Mouse (Mus musculus) right cerebral cortex, postnatal 25 days (tissue): ENCODE measurements around the gene Ccr10.

Experiments
- DNase-seq: peaks from one replicate; pipeline ENCODE4 v3.0.0; 2022

Gene Ccr10

DNA sequence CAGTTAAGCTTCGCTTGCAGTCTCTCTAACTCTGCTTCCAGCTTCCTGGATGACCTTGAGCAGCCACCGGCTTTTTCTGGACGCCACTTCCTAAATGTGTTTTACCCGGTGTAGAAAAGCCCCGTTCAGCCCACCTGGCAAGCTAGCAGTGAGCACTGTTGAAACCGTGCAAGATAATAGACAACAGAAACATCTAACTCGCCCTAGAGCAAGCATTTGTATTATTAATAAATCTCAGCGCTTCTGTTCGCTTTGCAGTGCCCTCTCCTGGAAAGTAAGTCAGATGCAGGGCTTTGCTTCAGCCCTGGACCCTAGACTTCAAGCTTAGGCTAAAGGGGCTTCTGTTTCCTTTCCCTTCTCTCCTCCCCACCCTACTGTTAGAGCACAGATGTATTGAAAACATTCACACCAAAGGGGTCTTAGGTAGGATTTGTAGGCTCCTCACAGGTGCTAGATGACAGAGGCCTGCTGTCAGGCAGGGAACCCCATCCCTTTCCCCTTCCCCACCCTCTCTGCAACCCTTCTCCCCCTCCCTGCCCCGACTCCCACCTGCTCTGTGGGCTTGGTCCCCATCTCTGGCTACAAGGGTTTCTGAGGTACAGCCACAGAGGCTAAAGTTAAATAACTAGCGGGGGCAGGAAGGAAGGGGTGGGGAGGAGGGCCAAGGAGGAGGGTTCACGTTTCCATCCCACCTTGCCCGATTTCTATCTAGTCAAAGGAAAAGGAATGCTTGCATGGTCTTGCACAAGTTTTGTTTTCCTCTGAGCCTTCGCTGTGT, at the start of gene Ccr10:
Gene Ccr10 (minus strand): TSS at position 593 of the 778 bp plus-strand sequence.
- no peak for DNase-seq

DNA sequence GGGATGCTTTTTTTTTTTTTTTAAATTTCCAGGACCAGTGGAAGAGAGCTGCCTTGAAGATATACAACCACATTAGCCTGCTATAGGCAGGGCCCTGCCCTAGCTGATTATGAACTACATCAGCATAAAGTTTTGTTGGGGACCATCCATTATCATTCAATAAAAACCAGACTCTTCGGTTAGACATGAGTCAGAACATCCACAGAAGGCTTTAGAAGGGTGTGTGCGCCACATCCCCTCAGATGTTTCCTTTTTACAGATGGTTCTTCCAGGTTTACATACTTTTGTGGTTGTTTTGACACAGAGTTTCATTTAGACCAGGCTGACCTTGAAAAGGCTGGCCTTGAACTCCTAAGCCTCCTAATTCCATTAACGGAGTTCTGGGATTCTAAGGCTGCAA, 49.1 kb upstream of the Ccr10 start:
- no peak for DNase-seq

DNA sequence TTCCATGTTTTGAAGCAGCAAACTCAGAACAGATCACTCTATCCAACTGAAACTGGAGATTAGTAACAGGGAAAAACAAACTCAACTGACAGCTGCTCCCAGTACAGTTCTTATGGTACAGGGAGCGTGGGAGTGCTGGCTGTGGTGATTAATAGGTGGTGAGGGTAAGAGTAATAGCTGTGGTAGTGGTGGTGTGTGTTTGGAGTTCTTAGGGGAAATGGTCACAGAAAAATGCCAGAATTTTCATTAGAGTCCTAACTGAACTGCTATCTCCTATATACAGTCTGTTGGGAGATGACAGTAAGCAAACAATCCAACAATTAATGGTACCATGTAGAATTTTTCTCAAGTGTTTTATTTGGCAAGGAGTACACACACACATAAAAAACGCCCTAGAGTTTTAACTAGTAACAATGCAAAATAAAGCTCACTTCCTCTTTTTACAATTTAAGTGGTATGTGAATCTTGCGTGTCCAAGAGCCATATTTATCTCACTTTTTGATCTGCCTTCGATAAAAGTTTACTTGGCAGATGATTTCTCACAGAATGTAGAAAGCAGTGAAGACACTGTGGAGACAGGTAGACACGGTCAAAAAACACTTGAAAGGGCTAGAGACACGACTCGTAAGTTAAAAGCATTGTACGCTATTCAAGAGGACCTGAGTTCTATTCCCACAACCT, 46.2 kb upstream of the Ccr10 start:
- no peak for DNase-seq

DNA sequence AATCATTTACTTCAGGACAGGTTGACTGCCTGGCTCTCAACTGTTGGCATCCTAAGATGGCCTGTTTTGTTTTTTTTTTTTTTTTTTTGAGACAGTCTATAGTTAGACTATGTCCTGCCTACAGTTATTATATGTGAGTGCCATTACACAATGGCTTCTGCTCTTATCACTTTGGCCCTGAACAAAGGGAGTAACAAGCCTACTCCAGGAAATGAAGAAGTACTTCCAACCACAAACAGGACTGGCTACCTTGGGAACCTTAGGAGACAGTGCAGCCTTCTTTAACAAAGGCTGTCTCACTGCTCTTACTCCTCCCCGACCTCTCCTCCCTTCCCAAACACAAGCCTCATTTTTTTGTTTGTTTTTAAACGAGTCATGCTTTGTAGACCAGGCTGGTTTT, 45.6 kb upstream of the Ccr10 start:
- DNase-seq: no peak

DNA sequence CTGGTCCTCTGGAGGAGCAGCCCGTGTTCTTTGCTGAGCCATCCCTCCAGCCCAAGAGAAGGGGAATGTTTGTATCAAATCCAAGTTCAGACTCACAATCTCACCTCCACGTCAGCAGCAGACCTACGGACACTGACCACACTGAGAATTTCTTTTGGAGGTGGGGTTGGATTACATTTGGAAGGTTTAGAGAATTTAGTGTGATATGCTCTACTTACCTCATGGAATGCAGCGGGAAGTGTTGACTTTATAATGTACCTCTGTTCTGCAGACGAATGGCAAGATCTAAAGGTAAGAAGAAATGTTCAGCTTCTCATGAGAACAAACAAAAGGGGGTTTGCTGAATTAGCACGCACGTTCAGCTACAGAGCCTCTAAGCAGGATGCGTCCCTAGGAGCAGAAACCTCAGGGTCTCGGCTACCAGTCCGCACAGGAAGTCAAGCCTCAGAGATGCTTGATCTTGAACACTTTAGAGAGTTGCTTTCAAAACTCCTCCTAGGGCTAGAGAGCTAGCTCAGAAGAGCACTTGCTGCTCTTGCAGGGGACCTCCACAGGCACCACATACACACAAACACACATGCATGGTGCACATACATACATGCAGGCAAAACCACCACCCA, 43.3 kb upstream of the Ccr10 start:
- no peak for DNase-seq

DNA sequence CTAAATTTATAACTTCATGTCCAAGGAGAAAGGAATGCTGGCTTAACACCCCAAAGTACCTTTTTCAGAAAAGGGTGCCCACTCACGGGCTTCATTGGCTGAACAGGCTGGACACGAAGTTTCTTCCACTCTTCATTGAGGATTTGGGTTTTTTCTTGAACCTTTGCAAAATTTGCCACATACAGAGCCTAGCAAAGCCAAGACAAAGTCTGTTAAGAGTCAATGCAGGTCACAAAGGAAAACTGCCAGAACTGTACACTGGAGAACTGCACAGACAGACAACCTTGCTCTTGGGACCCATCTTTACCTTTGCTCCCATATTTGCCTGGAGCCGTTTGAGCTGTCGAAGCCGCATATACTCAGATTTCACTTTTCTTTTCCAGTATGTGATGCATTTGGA, 41.7 kb upstream of the Ccr10 start:
- no peak for DNase-seq

DNA sequence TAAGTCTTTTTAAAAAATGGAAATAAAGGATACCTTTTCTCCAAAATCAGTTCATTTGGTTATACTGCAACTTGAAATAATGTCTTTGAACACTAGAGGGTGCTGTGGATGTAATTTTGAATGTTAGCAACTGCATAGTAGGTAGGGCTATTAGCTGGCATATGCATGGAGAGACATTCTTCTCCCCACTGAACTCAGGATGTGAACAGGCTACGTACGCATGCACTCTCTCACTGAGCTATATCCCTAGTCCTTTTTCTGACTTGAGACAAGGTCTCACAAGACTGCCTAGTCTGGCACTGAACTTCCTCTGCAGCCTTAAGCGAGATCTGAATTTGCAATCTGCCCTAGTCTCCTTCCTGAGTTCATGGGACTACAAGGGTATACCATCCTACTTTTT, 36.7 kb upstream of the Ccr10 start:
- DNase-seq: no peak

DNA sequence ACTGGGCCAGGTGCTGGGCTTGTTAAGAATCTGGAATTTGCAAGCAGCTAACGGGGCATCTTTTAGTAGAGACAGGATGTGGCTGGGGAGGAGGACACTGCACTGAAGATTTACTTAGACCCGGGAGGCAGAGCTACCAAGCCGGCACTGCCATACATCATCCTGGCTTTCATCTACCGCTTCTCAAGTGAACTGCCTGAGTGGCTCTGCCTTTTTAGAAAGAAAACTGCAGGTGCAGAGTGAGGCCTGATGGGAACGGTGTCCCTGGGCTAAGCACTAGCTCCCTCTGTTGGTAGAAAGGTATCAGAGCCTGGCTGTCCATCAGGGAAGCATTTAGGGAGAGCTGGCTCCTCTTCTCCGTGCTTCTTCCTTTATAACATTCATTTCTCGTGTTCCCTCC, 25.7 kb upstream of the Ccr10 start:
- no peak for DNase-seq

DNA sequence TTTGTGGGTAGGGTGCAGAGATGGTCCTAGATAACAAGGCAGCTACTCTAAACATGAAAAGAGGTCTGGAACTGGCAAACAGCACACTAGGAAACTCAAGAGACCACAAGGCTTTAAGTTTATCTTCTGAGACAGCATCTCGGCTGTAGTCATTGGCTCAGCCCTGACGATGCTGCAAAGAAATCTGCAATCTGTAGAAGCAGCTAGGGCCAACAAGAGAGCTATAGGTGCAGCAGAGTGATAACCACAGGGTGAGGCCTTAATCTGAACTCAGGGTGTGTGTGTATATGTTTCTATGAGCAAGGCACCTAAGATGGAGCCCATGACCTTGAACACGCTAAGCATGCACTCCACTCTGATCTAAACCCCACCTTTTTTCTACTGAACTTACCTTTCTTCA, 24.3 kb upstream of the Ccr10 start:
- no peak for DNase-seq

DNA sequence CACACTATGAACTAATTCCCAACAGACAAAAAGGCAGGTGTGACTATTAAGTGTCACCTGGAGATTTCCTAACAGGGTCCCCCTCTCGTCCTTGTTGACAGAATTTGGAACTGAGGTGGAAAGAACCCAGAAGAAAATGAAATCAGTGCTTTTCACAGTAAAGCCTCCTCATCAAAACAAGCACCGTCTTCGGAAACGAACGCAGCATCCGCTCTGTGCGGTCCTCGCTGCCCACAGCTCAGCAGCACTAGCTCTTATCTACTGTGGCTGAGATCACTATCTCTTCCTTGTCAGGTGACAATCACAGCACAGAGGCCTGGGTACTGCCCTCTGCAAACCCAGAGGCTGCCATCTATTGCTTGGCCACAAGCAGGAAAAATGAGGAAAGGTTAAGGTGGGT, 20.9 kb upstream of the Ccr10 start:
- no peak for DNase-seq

DNA sequence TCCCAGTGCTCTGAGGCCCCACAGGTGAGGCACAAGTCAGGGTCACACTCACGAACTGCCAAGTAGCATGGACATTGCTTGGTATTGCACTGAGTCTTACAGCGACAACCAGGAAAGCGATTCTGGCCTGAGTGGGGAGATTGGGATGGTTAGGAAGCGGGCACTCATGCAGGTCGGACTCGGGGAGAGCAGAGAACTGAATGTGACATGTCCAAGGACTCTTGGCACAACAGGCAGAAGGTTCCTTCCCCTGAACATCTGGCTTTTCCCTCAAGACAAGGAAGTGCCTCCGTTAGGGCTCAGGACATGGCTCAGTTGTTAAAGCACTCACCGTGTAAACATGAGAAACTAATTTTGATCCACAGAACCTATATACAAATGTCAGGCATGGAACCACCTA, 20.3 kb upstream of the Ccr10 start:
- no peak for DNase-seq

DNA sequence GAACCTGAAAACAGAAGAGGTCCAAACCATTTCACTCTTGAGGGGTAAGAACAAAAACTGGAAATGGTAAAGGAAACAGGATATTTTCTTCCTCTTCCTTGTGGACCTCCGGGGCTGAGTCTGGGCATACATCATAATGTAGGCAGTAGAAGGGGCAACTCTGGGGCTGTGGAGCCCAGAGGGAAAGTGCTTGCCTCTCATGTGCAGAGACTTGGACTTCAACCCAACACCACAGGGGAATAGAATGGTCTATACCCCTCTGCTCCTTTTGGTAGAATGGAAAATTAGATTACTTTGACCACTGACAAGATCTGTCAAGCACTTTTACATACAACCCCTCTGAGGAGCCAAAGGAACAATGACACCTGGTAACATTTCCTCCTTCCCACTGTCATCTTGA, 19.9 kb upstream of the Ccr10 start:
- DNase-seq: no peak

DNA sequence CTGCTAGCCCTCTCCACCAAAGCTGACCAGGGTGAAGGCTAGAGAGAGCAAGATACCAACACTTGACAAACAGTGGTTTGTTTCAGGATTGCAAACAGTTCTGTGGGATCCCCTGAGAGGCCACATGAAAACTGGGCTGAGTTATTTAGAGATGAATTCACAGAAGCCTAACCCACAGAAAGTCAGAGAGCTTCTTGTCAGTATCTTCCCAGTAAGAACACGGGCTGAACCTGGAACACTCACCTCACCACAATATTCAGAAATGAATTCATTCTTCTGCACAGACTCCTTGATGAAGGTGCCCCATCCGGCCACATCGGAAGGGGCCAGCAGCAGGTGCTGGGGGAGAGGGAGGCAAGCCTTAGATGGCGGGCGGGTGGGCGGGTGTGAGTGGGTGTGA, 19.4 kb upstream of the Ccr10 start:
- DNase-seq: no peak

DNA sequence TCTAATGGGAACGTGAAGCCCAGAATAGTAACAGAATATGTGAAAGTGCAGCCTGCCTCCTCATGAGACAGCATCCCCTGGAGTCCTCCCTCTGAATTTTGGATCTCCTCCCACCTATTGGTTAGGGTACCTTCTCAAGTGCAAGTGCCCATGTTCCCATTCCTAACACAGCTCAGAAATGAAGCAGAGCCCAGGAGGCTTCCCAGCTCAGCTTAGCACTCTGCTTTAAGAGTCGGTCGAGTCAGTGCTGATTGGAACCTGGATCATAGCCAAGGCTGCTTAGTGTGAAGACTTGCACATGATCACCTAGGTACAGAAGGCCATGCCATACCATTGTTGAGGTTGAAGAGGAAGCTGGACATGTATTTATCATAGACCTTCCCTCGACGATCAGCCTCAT, 18.9 kb upstream of the Ccr10 start:
- no peak for DNase-seq

DNA sequence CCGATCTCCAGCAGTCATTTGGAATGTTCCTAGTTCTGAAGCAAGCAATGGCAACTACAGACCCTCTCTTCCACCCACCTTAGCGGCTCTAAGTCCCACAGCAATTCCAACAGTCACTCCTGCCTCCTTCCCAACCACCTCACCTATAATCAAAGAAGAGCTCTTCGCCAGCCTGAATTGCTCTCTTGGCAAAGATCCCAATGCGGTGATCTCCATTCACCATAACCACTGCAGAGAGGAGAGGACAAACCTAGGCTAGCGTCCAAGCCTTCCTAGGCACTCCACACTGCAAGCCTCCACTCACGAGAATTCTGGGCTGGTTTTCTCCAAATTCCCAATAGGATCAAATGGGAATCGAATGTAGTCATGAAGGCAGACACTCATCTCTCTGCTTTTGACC, 17.8 kb upstream of the Ccr10 start:
- no peak for DNase-seq

DNA sequence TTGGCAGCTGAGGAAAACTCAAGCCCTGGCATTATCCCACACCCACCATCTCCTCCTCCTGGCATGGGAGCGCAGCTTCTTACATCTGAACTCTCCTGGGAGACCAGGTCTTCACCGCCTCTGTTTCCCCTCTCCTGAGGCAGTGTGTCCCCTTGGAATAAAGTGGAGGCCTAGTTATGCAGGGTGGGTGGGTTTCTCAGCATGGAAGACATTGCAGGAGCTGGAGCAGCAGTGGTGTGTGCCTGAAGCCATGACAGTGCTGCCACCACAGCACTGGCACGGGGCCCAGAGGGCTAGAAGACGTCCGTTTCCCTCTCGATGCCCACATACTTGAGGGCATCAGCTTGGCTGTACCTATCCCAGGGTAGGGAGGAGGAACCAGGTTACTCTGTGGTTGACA, 17.4 kb upstream of the Ccr10 start:
- no peak for DNase-seq

DNA sequence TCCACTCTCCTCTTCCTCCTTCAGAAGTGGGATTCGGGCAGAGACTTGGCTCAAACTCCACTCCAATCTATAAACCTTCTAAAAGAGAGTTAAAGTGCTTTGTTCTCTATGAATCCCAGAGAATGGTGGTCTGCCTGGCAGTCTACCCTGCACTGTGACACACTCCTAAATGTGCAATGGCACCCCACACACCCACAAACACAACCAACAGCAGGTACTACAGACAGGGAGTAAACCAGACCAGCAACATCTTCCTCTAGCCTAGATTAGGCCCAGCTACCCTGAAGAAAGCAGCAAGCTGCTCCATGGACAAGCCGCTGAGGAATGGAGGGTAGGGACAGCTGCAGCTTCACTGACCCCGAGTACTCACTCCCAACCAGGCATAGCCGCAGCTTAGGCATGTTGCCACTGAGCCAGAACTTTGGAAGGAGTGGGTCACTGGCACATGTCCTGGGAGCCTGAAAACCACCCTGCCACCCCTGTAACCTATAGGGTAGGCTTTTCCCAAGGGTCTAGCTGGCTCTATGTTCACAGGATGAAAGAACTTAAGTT, 16.8 kb upstream of the Ccr10 start:
- no peak for DNase-seq

DNA sequence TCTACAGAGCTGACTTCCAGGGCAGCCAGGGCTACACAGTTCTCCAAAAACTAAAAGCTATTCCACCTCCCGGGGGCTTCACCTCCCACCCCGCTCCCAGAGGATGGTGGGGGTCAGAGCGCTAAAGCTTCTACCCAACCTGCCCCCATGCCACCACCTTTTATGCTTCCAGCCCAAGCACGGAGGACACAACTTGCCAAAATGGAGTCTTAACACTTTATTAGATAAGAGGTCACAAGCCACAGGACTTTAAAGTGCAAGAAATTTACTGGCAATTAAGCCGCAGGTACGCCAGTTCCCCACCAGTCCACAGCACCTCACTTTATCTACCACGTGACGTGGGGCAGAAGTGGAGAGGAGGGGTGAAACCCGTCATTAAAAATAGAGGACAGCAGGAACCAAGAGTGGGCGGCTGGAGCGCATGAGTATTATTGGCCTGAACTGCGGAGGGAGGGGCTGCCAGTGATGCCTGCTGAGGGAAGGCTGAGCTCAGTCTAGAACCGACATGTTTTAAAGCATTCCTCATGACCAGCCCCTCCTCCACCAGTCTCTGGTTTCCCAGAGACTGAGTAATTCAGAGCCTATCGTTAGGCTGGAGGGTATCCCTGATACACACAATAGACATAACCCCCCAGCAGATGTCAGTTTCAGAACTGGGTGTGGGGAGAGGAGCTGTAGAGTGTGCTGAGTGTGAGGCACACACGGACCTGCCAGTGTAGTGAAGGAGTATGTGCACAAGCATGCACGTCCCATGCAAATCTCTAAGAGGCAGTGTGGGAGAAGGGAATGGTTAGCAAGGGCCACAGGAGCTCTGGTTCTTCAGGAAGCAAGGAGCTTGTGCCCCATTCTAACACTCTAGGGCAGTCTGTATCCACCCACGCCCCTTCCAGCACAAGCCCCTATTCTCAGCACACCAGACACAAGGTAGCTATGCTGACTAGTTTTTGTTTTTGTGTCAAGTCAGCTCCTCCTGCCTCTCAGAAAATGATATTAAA, 16.0 kb upstream of the Ccr10 start:
- DNase-seq: no peak

DNA sequence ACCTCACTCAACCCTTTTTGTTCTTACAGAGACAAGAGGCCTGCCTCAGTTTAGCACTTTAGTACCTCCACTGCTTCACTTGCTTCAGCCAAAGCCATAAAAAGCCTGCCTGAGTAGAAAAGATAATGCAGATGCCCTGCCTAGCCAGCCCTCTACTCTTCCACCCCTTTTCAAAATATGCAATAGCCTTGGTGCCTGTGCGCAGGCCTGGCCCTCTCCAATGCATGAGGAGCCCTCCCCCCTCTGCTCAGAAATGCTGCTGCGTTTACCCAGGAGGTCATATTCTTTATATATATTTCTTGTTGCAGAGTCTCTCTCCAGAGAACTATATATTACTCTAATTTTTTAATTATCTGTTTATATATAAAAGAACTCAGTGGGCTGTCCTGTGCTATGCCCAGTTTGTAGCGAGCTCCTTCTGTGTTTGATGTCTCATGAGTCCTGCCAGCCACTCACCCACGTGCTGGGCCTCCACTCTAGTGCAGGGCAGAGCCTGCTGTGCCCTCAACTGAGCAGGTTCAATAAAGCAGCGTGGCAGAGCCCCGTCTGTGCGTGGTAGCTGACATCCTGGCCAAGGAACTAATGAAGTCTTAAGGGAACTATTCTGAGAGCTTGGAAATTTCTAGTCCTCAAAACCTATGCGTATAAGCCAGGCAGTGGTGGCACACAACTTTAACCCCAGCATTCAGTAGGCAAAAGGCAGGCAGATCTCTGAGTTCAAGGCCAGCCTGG, 15.1 kb upstream of the Ccr10 start:
- DNase-seq: no peak

DNA sequence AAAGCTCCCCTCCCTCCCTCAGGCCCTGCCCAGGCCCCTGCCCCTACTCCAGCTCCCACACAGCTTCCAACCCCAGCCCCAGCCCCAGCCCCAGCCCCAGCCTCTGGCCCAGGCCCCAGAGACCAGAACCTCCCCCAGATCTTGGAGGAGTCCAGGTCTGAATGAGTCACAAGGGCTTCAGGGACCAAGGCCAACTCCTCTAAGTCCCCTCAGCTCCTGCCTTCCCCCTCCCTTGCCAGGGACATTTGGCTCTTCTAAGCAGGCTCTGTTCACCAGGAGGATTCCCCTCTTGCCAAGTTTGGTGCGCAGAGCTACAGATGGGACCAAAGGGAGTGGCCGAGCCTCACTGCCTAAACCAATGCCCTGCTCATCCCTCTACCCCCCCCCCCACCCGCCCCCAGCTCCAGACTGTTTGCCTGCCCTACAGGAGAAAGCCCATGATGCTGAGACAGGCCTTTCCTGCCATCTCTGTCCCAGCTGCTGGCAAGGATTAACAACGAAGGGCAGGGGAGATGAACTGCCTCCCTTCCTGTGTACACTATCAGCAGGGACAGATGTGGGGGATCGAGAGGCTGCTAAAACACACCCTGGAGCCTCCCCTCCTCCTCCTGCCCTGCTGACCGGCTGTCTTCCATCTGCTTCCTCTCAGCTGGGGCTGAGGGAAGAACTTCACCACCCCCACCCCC, 14.4 kb upstream of the Ccr10 start:
- DNase-seq: peak; percentile 57

DNA sequence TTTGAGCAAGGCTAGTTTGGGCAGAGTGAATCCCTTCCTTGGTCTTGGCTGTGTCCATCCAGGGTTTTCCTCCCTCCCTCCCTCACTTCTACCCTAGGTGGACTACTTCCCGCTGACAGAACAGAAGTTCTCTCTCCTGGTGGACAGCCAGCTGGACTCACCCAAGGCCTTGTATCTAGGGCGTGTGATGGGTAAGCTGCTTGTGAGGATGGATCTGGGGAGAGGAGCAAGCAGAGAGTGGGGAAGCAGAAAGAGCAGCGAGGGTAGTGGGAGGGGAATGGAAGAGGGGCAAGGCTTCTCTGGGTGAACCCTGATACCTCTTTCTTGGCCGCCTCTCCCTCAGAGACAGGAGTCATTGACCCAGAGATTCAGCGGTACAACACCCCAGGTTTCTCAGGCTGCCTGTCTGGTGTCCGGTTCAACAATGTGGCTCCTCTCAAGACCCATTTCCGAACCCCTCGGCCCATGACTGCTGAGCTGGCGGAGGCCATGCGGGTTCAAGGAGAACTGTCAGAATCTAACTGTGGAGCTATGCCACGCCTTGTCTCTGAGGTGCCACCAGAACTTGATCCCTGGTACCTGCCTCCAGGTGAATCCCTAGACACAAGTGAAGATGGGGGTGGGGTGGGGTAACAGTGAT, 13.0 kb upstream of the Ccr10 start:
- DNase-seq: no peak
